Mouse (Mus musculus) erythroid progenitor cell, adult 5-6 weeks (primary cell): ENCODE results near the gene Afdn. TPM values are rescaled to one million over a fixed set of nuclear protein-coding genes. Genes with fewer than 3 reads are reported as not detected.

Experiments
- ATAC-seq: replicated peaks from 2 replicates; pipeline ENCODE4 v1.8.0; 2016; ENCODE audit warnings: moderate number of reproducible peaks, mild to moderate bottlenecking, moderate TSS enrichment, inconsistent platforms; ENCODE audit not compliant: poor library complexity, low FRiP score, severe bottlenecking
- total RNA-seq, 2 experiments: library from RNA; stranded (forward) in 1 of 2; stranded (reverse) in 1 of 2; fragments of 150-400 nt in 1 of 2; fragments of 186-747, 209-891 nt in 1 of 2; gene quantifications; 2 replicates each; pipeline versions ENCODE4 v1.2.3 to v1.2.4; 2015 to 2017; ENCODE audit warnings: low replicate concordance in 2 of 2

The Afdn gene
- total RNA-seq, 2 experiments from 2014 or later = 8.9 TPM; not detected in 1

GRCm38 (mm10) chr17:13738121-13738776 is 22.1 kb upstream of the Afdn start:
- no peak for ATAC-seq

GRCm38 (mm10) chr17:13738916-13739315 is 21.4 kb upstream of the Afdn start:
- no peak for ATAC-seq

GRCm38 (mm10) chr17:13739981-13740380 is 20.4 kb upstream of the Afdn start:
- ATAC-seq = no peak

GRCm38 (mm10) chr17:13740796-13741195 is 19.5 kb upstream of the Afdn start:
- no peak for ATAC-seq

- ATAC-seq = no peak
Observed at GRCm38 (mm10) chr17:13741611-13742010, 18.7 kb upstream of the Afdn start.

GRCm38 (mm10) chr17:13742334-13742733 is 18.0 kb upstream of the Afdn start:
- ATAC-seq = no peak

- no peak for ATAC-seq
Observed at GRCm38 (mm10) chr17:13742941-13743708, 17.2 kb upstream of the Afdn start.

GRCm38 (mm10) chr17:13743709-13744079 is 16.6 kb upstream of the Afdn start:
- ATAC-seq = no peak

GRCm38 (mm10) chr17:13744219-13744618 is 16.1 kb upstream of the Afdn start:
- ATAC-seq = no peak

GRCm38 (mm10) chr17:13744824-13745223 is 15.5 kb upstream of the Afdn start:
- no peak for ATAC-seq

- ATAC-seq = no peak
Observed at GRCm38 (mm10) chr17:13745373-13745772, 15.0 kb upstream of the Afdn start.

- no peak for ATAC-seq
Observed at GRCm38 (mm10) chr17:13746330-13746729, 14.0 kb upstream of the Afdn start.

- no peak for ATAC-seq
Observed at GRCm38 (mm10) chr17:13747681-13748080, 12.7 kb upstream of the Afdn start.

- ATAC-seq = no peak
Observed at GRCm38 (mm10) chr17:13749027-13749426, 11.3 kb upstream of the Afdn start.

GRCm38 (mm10) chr17:13753918-13754317 is 6.4 kb upstream of the Afdn start:
- ATAC-seq = no peak

- no peak for ATAC-seq
Observed at GRCm38 (mm10) chr17:13754940-13755339, 5.4 kb upstream of the Afdn start.

- ATAC-seq = no peak
Observed at GRCm38 (mm10) chr17:13758586-13758985, 1.8 kb upstream of the Afdn start.

- ATAC-seq = no peak
Observed at GRCm38 (mm10) chr17:13759156-13759852, 1.0 kb upstream of the Afdn start.

- ATAC-seq = no peak
Observed at GRCm38 (mm10) chr17:13760675-13761178, 388 bp downstream of the Afdn start.

- ATAC-seq = no peak
Observed at GRCm38 (mm10) chr17:13761179-13761913, 1.0 kb downstream of the Afdn start, which contains the start of gene Tcte2. Tcte2 (minus strand) TSS chr17:13761825.
